Mouse (Mus musculus) right cerebral cortex, postnatal 4 days (tissue): ENCODE results near the gene Slc5a5.

Experiments
- DNase-seq: peaks from one replicate; pipeline ENCODE4 v3.0.0-alpha.2; 2022

The Slc5a5 gene

DNA sequence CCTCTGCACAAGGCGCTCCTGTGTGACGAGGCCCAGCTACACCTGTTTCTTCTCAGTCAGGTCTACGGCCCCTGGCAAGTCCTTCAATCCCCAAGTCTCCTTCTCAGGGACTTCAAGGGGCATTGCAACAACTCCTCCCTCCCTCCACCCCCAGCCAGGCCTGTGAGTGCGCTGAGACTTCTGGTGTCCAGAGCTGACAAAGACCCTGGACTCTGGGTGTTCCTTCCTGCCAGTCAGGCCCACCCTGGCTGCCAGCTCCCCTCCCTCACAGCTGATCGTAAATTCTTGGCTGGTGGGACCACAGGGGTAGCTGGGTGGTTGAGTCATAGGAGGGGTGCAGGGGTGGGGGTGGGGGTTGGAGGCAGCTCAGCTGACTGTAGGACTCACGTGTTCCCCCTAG, 40.7 kb downstream of the Slc5a5 start:
- no peak for DNase-seq

DNA sequence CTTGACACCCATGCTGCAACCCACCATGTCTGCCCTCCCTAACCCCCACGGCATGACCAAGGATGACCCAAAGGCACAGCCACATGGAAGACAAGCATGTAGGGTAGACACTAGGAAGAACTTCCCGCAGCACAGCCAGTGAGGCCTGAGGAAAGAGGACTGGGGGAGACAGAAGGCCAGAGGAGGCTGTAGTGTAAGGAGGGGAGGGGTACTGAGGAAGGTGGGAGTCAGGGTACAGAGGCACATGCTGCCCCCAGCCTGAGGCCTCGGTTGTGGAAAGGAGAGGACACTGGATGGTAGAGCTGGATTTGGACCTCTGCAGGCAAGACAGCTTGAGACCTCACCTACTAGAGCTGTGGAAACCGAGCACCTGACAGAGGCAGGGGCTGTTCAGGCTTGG, 41.6 kb downstream of the Slc5a5 start:
- no peak for DNase-seq

DNA sequence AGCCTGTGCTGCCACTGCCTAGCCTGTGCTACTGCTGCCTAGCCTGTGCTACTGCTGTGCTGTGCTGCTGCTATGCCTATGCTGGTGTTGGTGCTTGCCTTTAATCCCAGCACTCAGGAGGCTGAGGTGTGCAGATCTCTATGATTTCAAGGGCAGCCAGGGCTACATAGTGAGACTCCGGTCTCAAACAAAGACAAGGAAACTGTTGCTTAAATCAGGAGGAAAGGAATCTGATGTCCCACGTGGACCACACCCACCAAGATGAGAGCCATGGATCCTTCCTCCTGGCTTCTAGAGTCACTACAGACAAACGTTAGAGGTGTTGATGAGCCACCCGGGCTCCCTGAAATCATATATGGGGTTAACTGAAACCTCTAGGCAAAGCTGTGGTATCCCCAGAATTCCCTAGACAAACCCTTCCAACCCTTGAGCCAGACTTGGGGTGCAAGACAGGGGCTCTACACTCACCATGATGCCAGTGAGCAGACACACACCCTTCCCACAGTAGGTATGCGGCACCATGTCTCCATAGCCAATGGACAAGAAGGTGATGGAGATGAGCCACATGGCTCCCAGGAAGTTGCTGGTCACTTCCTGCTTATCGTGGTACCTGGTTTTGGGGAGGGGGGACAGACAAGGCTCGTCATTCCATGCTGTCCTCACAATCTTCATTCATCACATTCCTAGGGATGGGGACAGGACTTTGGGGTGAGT, 42.3 kb downstream of the Slc5a5 start:
- no peak for DNase-seq

DNA sequence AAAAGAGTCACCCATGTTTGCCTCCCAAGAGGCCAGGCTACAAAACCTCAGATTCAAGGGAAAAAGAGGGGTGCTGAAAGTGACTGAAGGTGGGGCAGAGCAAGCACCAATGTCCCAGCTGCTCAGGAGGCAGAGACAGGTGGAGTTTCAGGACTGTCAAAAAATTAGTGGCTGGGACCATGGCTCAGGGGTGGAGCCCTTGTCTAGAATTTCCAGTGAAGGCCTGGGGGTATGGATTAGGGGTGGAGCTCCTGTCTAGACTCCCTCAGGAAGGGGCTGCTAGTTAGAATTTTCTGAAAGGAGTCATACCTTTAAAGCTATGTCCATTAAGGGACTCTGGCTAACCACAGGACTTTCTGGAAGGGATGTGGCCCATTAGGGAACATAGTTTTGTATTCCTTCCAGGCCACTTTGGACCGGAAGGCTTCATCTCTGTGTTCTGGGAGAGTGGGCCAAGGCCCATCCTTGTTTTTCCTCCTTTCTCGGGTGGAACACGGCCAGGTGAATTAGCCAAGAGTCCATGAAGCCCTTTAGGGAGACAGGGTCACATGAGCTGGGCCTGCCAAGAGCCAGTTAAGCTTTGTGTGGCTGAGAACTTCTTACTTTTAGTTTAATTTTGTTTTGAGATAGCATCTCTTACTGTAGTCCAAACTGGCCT, 43.1 kb downstream of the Slc5a5 start:
- no peak for DNase-seq

DNA sequence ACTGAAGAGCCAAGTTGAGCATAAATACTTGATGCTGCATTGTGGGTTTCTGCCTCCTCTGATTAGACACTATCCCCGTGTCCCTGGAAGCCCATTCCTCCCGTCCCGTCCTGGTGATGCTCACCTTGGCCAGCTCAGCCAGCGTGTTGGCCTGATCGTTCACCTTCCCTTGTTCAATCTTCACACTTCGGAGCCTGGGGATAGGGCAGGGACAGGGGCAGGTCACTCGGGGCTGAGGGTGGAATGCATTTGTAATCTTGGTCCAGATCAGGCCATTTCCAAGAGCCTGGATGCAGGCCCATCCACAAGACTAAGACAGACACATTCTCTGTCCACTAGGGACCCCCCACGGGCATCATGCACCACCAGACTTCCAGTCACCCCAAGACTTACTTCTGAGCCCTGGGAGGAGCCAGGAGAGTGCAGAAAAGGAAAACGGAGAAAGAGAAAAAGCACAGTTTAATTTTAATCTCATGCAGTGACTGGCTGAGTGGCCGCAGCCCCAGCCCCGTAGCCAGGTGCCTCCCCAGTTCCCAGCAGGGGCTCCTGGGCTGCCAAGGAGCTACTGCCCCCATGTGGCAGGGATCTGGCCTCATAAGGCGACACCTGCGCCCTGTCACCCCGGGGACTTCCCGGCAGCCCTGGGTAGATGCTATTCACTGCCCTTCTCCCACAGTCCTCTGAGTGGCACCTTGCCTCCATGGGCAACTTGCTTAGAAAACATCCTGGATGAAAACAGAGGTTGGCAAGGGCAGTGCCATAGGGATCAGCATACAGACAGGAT, 46.0 kb downstream of the Slc5a5 start:
- DNase-seq: no peak

DNA sequence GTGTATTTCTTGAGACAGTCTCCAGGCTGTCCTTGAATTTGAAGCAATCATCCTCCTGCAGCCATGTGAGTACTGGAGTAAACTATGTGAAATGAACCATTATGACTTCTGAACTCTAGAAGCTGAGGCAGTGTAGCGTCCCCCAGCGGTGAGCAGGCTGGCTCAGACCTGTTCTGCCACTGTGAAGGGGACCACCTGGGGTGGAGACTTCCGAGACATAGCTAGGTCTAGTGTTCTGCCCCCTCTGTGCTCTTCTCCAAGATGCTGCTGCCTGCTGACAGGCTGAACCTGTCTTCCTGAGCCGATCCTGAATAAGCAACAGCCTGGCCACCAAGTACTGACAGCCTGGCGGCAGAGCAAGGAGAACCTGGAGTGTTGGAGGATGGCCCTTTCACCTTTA, 47.4 kb downstream of the Slc5a5 start:
- DNase-seq: no peak

DNA sequence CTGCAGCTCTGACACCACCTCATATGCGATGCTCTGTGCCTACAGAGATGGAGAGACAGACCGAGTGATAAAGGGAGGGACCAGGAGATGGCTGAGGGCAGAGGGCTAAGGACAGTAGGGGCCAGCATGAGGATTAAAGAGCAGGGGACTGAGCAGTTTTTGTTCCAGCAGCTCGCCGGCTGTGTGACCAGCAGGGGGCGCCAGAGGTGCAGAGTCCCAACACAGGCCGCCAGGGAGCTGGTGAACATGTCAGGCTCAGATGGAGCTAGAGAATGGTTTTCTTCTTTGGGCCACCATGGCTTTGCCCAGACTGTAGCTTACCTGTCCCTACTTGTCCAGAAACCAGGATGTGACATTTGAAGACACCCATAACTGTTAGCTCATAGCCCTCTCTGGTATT, 48.0 kb downstream of the Slc5a5 start:
- peak; percentile 96 for DNase-seq

DNA sequence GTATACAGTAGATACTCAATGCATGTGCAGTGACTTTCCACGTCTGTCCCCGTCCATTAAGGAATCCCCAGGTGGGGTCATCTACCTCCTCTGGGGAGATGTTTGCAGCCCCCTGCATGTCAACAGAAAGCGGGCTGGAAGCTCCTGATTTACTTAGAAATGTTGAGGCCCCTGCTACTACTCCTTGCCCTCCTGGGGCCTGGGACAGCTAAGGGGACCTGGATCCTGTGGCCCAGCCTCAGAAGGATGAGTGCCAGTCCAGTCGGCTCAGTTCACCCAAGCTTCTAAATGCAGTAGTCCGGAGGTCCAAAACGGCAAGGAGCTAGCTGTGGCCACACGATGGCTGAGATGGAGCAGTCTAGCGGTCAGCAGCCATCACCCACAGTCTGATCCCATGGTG, 48.6 kb downstream of the Slc5a5 start:
- no peak for DNase-seq

DNA sequence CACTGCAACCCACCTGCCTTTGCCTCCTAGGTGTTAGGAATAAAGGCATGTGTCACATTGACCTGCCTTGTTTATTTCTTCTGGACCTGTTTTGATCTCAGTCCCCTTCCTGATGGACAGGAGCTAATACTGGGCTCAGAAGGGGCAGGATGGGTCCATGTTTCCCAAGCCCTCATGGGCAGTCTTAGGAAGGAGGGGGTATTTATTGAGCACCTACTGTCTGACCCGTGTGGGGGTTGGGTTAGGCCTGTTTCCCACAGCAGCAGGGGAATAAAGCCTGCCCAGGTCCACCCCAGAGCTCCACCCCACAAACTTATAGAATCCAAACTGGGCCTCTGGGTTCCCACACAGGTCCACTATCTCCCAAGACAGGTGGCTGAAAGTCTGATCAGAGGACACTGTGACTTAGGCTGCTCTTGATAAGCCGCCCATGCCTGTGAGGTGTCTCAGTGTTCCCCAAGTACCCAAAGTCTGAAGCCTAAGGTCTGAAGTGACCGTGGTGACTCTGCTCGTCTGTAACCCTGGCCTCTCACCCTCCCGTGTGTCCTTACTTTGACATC, 49.3 kb downstream of the Slc5a5 start:
- no peak for DNase-seq

DNA sequence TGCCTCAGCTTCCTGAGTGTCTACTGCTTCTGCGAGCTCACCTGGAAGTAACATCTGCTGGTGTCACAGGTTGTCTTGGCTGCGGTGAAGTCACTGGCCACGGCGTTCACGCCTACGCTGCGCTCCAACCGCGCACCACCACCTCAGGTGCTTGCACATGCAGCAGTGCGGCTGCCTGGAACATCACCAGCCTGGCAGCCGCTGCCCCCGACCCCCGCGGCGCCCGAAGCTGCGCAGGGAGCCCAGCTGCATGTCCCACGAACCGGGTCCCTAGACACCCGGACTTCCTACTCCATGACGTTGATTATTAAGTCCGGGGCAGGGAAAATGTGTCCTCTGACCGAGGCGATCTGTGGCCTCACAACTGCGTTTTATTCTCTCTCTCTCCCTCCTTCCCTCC, 50.1 kb downstream of the Slc5a5 start:
- no peak for DNase-seq

DNA sequence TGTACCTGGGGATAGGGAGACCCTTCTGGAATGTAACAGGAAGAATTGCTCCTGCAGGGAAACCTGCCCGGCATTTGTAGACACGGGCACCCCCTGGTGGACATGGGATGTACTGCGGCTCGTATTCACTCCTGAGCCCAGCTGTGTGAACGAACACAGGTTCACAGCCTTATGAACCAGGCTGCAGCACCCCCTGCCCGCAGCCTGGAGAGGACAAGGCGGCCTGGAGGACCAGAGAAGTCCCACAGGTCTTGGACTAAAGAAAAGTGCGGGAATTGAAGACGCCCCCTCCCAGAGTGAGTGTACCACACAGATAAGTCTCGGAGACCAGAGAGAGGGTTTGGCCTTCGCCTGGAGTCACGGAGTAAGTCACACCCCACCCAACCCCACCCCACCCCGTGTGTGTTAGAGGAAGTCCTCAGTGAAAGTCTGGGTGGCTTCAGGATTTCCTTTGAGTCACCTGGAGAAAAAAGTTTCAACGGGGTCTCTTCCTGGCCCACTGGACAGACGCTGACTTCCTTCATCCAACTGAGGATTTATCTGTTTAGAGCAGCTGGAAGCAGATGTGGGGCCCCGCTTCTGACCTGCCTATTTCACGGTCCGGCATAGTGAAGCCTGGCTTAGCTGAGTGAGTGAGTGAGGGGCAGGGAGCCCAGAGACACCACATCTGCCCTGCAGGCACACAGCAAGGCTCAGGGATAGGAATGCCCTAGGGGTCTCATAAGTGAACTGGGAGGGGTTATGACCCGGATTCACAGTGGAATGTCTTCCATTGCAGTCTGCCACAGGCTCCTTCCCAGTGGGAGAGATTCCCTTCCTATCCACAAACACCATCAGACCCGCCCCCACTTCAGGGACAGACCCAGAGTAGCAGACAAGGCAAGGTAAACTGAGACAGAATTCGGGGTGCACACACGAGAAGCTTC, 51.1 kb downstream of the Slc5a5 start:
- peak; percentile 95 for DNase-seq

DNA sequence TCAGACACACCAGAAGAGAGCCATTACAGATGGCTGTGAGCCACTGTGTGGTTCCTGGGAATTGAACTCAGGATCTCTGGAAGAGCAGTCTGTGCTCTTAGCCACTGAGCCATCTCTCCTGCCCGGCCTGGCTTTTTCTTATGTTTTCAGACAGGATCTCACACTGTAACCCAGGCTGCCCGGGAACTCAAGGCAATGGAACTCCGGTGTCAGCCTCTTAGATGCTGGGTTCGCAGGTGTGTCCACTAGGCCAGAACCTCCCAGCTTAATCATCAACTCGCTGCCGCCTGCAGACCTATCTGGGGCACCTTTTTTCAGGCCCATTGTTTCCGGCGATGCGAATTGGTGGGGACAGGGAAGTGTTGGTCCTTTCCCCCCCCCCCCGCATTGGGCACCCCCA, 52.0 kb downstream of the Slc5a5 start:
- DNase-seq: no peak

DNA sequence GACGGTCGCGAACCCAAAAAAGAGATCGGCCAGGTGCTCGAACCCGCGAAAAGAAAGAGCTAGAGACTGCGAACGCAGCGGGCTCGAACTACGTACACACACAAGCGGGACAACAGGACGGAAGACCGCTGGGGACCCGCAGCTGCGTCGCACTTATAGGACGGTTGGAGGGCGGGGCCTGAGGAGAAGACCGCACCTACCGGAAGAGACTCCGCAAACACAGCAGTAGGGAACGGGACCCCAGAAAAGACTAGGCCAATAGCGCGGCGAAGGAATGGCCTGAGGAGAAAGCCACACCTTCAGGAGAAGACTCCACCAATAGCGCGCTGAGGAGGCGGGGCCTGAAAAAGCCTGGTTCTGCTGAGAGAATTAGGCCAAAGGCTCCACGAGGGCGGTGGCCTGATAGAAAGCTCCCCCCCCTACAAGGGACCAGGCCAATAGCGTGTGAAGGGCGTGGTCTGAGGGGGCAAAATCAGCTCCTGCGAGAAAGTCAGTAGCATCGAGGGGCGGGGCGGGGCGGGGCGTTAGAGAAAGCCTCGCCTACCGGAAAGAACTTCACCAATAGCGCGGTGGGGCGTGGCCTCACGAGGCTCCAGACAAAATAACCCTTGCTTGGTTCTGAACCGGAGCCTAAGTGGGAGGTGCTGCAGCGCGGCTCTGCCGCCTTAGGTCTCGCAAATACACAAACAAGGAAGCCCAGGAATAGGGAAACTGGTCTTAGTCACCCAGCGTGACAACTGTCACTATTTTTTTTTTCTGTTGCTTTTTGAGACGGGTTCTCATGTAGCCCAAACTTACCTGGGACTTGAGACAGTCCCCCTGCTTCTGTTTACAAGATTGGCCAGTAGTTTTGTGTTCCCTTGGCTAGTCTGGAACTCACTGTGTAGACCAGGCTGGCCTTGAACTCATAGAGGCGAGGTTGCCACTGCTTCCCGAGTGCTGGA, 52.9 kb downstream of the Slc5a5 start, which contains the start of gene Arrdc2:
Gene Arrdc2, minus strand, starts transcription at position 313 of the 944 bp plus-strand sequence.
- DNase-seq: peak; percentile 93

DNA sequence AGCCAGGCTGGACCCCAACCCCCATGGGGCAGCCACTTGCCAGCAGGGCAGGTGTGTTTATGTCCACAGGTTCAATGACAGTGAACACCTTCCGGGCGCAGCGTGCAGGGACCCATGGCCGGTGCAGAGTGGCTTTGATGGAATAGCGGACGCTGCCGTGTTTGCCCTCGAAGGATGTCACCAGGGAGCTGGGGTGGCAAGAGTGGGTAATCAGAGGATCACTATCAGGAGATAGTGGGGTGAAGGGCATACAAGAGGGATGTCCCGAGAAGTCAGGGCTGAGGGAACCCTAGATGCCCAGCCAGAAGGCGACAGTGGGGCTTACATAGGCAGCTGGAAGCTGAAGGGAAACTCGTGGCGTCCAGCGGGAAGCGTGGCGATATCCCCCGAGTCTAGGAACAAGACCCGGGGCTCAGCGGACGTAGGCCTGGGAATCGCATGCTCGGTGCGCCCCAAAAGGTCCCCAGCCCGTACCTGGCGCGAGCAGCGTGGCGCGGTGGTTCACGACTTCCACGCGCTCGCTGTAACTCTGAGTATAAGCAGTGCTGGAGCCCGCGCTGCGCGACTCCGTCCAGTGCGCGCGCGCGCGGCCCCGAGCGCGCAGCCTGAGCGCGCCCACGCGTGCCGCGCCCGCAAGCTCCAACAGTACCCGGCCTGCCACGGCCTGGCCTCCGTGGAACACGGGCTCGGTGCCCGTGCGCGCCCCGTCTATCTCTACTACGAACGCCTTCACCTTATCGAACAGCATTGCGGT, 53.7 kb downstream of the Slc5a5 start:
- DNase-seq: no peak

DNA sequence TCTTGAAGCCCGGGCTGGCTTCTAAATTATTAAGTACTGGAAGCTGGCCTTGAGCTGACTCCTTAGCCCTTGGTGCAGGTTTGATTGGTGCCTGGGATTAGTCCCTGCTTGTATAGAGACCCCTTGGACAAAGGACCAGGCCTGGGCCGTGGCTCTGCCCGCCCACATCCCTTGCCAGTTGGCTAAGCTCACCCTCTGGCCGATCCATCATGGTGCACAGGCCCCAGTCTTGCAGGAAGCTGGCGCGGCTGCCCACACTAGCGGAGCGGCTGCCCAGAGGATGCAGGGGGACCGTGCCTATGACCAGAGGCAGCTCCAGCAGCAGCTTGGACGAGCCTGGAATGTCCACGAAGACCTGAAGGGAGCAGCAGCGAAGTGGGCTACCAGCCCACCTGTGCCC, 55.9 kb downstream of the Slc5a5 start:
- DNase-seq: no peak

DNA sequence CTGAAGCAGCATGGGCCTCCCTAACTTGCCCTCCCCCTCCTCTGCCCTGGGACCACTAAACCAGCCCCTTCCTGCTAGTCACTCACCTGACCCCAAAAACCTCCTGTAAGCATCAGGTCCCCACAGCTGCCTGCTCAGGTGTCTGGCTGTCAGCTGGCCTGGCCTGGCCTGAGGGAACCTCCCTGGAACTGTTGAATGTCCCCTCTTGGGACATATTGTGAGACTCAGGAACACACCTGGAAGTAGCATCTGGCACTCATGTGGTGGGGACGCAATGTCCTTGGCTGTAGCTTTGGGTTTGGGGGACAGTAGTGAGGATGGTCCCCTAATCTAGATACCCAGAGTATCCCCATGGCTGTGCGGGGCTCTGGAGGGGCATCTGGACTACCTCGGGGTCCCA, 58.5 kb downstream of the Slc5a5 start:
- no peak for DNase-seq

DNA sequence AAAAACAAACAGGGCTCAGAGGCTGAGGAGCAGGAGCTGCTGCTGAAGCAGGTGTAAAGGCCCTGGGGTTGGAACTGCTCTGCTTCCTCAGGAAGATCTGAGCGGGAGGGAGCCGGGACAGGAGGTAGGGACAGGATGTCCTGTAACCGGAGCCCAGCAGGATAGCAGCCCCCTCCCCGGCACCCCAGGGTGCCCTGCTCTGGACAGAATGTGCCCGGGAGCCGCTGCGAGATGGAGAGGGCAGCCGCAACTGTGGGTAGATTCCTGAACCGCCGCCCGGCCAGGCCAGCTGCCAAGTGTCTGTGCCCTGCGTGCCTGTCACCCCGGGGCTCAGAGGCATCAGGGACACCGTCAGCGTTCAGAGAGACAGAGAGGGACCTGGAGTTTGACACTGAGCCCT, 59.0 kb downstream of the Slc5a5 start:
- no peak for DNase-seq

DNA sequence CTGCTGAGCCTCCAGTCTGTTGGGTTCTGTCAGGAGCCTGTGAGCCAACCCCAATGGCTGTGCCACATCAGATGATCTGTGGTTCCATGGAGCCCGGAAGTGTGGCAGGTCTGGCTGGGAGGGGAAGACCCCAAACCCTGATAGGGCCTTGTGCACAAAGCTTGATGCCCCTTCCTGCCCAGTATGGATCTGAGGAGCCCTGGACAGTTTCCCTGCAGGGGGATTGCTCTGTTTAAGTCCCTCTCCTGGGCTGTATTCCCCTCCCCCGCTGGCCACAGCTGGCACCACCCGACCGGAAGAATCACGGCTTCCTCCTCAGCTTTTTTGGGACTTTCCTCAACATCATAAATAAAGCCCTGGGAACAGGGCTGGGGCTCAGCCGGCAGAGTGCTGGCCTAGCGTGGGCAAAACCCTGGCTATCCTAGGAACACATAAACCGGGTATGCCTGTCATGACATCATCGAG, 59.5 kb downstream of the Slc5a5 start:
- DNase-seq: no peak
